Mouse (Mus musculus): ENCODE data around the gene Arhgef3. TPM values are rescaled to one million over a fixed set of nuclear protein-coding genes. Genes with fewer than 3 reads are reported as not detected.
A peak's percentile ranks its signal among the peaks of the same experiment; 100 is the strongest.

The Arhgef3 gene
- polyA plus RNA-seq, 1 experiment from 2014 or later = 2.2 TPM

GRCm38 (mm10) chr14:27420816-27421215 lies 306.1 kb downstream of the Arhgef3 start:
- Histone ChIP-seq H3K9me3 (ENCODE audit: control insufficient read depth, low read length) (no peaks in the 10 kb centered on the region), H3K36me3 (ENCODE audit: control insufficient read depth, insufficient read depth, low read length) (no peaks in the 10 kb centered on the region), H3K27ac (ENCODE audit: low read depth, low read length) (no peak overlapping the region), H3K27me3 (ENCODE audit: control insufficient read depth, insufficient read depth, low read length) (no peaks in the 10 kb centered on the region), H3K4me2 (no peak overlapping the region), H3K9ac (ENCODE audit: low read length) (no peak overlapping the region), H3K4me3 (ENCODE audit: low read depth, low read length) (no peak overlapping the region), H3K4me1 (ENCODE audit: control insufficient read depth, insufficient read depth, low read length) (no peaks in the 10 kb centered on the region)
- no peak for ATAC-seq (ENCODE audit: low FRiP score)
- WGBS = 80% methylated on average over 3 of the region's 3 CpGs
- DNase-seq (ENCODE audit: low spot score, missing footprints) = no peak

DNA sequence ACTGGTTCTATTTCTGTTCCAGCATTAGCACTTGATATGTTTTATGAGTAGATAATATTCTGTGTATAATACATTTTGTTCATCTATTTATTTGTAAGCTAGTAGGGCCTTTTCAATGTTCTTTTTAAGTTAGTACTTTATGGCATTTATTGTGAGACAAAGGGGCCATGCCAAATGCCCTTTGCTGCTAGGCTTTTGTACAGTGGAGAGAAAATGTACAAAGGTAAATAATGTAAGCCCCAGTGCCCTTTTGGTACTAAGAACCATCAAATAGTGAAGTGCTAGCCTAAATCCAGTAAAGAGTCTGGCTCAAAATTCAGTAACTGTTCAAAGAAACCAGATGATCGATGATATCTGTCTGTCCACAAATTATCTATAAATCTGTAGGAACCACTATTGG lies 307.6 kb downstream of the Arhgef3 start:
- H3K4me2 ChIP-seq = no peak overlapping the region
- no peaks in the 10 kb centered on the region for H3K4me1 ChIP-seq (ENCODE audit: control insufficient read depth, insufficient read depth, low read length)
- no peak overlapping the region for H3K9ac ChIP-seq (ENCODE audit: low read length)
- ATAC-seq (ENCODE audit: low FRiP score) = no peak
- H3K36me3 ChIP-seq (ENCODE audit: control insufficient read depth, insufficient read depth, low read length) = no peaks in the 10 kb centered on the region
- peak; percentile 65 for DNase-seq (ENCODE audit: low spot score, missing footprints)
- WGBS = 94% methylated on average over 1 of the region's 1 CpGs
- H3K27me3 ChIP-seq (ENCODE audit: control insufficient read depth, insufficient read depth, low read length) = no peaks in the 10 kb centered on the region
- no peak overlapping the region for H3K4me3 ChIP-seq (ENCODE audit: low read depth, low read length)
- no peak overlapping the region for H3K27ac ChIP-seq (ENCODE audit: low read depth, low read length)
- H3K9me3 ChIP-seq (ENCODE audit: control insufficient read depth, low read length) = no peaks in the 10 kb centered on the region

- H3K9me3 ChIP-seq (ENCODE audit: control insufficient read depth, low read length) = peaks cover 5% of the 10 kb centered on the region; the same call in 1 of the 2 replicates
- H3K4me3 ChIP-seq (ENCODE audit: low read depth, low read length) = peak within 1 kb of the TSS; percentile 64
- H3K9ac ChIP-seq (ENCODE audit: low read length) = peak within 1 kb of the TSS; percentile 95
- DNase-seq (ENCODE audit: low spot score, missing footprints) = no peak
- peak; percentile 95 for ATAC-seq (ENCODE audit: low FRiP score)
- peaks cover 6% of the 10 kb centered on the region; the same call in 1 of the 2 replicates for H3K27me3 ChIP-seq (ENCODE audit: control insufficient read depth, insufficient read depth, low read length)
- H3K4me1 ChIP-seq (ENCODE audit: control insufficient read depth, insufficient read depth, low read length) = peaks cover 2% of the 10 kb centered on the region; the same call in 1 of the 2 replicates
- H3K36me3 ChIP-seq (ENCODE audit: control insufficient read depth, insufficient read depth, low read length) = no peaks in the 10 kb centered on the region
- H3K27ac ChIP-seq (ENCODE audit: low read depth, low read length) = peak within 1 kb of the TSS; percentile 91
- WGBS = 2% methylated on average over 43 of the region's 43 CpGs
- peak within 1 kb of the TSS; percentile 63 for H3K4me2 ChIP-seq
These were observed 313.9 kb downstream of the Arhgef3 start, which contains the start of gene Fam208a for GRCm38 (mm10) chr14:27428573-27428972. Fam208a (plus strand) TSS chr14:27428834.

DNA sequence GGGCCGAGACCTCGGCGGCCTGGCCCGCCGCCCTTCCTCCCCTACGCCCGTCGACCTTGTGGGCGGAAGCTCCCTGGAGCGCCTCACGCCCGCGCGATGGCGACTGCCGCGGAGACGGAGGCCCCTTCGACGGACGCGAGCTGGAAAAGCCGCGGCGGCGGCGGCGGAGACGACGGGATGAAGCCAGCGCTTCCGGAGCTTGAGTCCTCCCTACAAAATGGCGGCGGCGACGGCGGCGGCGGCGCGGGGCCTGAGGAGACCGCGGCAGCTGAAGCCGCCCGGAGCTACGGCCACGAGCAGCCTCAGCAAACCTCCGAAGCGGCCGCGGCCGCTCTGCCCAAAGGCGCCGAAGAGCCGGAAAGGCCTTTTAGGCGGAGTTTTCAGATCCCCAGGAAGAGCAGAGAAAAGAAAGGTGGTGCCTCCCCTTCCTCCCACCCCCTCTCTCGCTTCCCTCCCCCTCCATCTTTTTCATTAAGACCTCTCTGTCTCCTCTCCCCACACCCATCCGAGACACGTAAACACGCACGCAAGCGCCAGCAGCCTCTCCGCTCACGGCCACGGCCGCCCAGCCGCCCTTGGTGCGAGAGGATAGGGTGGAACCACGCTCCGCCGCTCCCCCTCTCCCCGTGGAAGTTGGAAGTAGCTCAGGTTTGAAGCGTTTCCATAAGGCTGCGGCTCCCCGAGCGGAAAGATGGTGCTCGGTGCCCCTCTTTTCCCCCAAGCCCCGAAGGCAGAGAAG lies 314.4 kb downstream of the Arhgef3 start:
- H3K4me2 ChIP-seq = peak overlapping the region; percentile 63
- H3K4me1 ChIP-seq (ENCODE audit: control insufficient read depth, insufficient read depth, low read length) = peaks cover 2% of the 10 kb centered on the region; the same call in 1 of the 2 replicates
- ATAC-seq (ENCODE audit: low FRiP score) (peak; percentile 84), DNase-seq (ENCODE audit: low spot score, missing footprints) (peak; percentile 99)
- peaks cover 5% of the 10 kb centered on the region; the same call in 1 of the 2 replicates for H3K9me3 ChIP-seq (ENCODE audit: control insufficient read depth, low read length)
- under 1% methylated on average over 76 of the region's 78 CpGs for WGBS
- peak overlapping the region; percentile 64 for H3K4me3 ChIP-seq (ENCODE audit: low read depth, low read length)
- H3K27ac ChIP-seq (ENCODE audit: low read depth, low read length) = peak overlapping the region; percentile 91
- H3K9ac ChIP-seq (ENCODE audit: low read length) = peak overlapping the region; percentile 95
- H3K36me3 ChIP-seq (ENCODE audit: control insufficient read depth, insufficient read depth, low read length) = no peaks in the 10 kb centered on the region; the same call in 1 of the 2 replicates
- peaks cover 6% of the 10 kb centered on the region; the same call in 1 of the 2 replicates for H3K27me3 ChIP-seq (ENCODE audit: control insufficient read depth, insufficient read depth, low read length)

DNA sequence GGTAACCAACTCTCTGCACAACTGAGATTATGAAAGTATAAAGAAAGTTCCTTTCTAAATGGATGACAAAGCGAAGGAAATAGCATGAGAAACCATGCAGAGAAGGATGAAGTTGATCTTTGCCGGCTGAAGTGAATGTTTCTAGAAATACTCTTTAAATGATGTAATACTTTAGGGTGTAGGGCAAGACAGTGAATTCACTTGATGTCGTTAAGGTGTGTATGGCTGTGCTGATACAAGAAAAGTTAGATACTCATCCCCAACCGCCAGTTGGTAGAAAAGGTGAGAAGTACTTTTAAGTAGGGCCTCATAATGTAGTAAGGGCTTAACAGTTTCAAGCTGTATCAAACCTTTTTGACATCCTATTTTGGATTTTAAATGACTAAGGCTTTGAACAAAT lies 315.6 kb downstream of the Arhgef3 start:
- 92% methylated on average over 4 of the region's 4 CpGs for WGBS
- DNase-seq (ENCODE audit: low spot score, missing footprints) (no peak), ATAC-seq (ENCODE audit: low FRiP score) (no peak)
- Histone ChIP-seq H3K4me1 (ENCODE audit: control insufficient read depth, insufficient read depth, low read length) (peaks cover 2% of the 10 kb centered on the region; the same call in 1 of the 2 replicates), H3K36me3 (ENCODE audit: control insufficient read depth, insufficient read depth, low read length) (no peaks in the 10 kb centered on the region; the same call in 1 of the 2 replicates), H3K4me2 (peak overlapping the region; percentile 24), H3K4me3 (ENCODE audit: low read depth, low read length) (no peak overlapping the region), H3K27ac (ENCODE audit: low read depth, low read length) (no peak overlapping the region), H3K9ac (ENCODE audit: low read length) (no peak overlapping the region), H3K27me3 (ENCODE audit: control insufficient read depth, insufficient read depth, low read length) (peaks cover 6% of the 10 kb centered on the region; the same call in 1 of the 2 replicates), H3K9me3 (ENCODE audit: control insufficient read depth, low read length) (peaks cover 5% of the 10 kb centered on the region; the same call in 1 of the 2 replicates)

DNA sequence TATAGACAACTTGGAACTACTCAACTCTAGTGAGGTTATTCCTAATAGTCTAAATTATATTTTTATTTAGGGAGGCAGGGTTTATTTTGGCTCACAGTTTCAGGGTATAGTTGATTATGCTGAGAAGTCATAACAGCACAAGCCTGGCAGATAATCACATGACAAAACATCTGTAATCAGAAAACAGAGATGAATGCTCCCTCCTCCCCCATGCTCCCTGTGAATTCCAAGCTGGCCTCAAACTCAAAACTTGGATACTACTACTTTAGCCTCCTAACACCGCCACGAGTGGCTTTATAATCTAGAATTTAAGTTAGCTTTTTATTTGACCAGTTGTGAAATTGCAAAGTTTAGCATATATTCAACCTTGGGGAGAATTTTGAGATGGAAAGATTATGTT lies 317.4 kb downstream of the Arhgef3 start:
- DNase-seq (ENCODE audit: low spot score, missing footprints) (no peak), ATAC-seq (ENCODE audit: low FRiP score) (no peak)
- peaks cover 2% of the 10 kb centered on the region; the same call in 1 of the 2 replicates for H3K4me1 ChIP-seq (ENCODE audit: control insufficient read depth, insufficient read depth, low read length)
- WGBS = 97% methylated on average over 2 of the region's 2 CpGs
- H3K36me3 ChIP-seq (ENCODE audit: control insufficient read depth, insufficient read depth, low read length) = no peaks in the 10 kb centered on the region; the same call in 1 of the 2 replicates
- H3K9me3 ChIP-seq (ENCODE audit: control insufficient read depth, low read length) = peaks cover 5% of the 10 kb centered on the region; the same call in 1 of the 2 replicates
- no peak overlapping the region for H3K27ac ChIP-seq (ENCODE audit: low read depth, low read length)
- no peak overlapping the region for H3K4me3 ChIP-seq (ENCODE audit: low read depth, low read length)
- H3K27me3 ChIP-seq (ENCODE audit: control insufficient read depth, insufficient read depth, low read length) = peaks cover 6% of the 10 kb centered on the region; the same call in 1 of the 2 replicates
- H3K9ac ChIP-seq (ENCODE audit: low read length) = no peak overlapping the region
- H3K4me2 ChIP-seq = no peak overlapping the region

DNA sequence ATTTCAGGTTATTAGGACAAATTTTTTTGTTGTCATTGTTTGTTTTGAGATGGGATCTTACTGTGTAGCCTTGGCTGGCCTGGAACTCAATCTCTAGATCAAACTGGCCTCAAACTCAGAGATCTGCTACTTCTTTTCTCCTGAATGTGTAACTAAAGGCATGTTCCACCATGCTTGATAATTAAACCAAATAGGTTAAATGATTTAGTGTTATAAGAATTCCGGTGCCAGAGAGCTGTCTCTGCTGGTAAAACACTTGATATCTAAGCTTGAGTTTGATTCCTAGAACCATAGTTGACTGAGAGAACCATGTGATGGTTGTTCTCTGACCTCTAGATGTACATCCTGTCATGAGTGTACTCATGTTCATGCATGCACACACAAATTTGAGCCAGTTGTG lies 321.4 kb downstream of the Arhgef3 start:
- no peak overlapping the region for H3K4me3 ChIP-seq (ENCODE audit: low read depth, low read length)
- H3K9me3 ChIP-seq (ENCODE audit: control insufficient read depth, low read length) = no peaks in the 10 kb centered on the region
- no peak for ATAC-seq (ENCODE audit: low FRiP score)
- H3K36me3 ChIP-seq (ENCODE audit: control insufficient read depth, insufficient read depth, low read length) = no peaks in the 10 kb centered on the region; the same call in 1 of the 2 replicates
- H3K4me1 ChIP-seq (ENCODE audit: control insufficient read depth, insufficient read depth, low read length) = no peaks in the 10 kb centered on the region
- no peaks in the 10 kb centered on the region for H3K27me3 ChIP-seq (ENCODE audit: control insufficient read depth, insufficient read depth, low read length)
- no peak overlapping the region for H3K4me2 ChIP-seq
- DNase-seq (ENCODE audit: low spot score, missing footprints) = no peak
- 98% methylated on average over 1 of the region's 1 CpGs for WGBS
- no peak overlapping the region for H3K9ac ChIP-seq (ENCODE audit: low read length)
- no peak overlapping the region for H3K27ac ChIP-seq (ENCODE audit: low read depth, low read length)

DNA sequence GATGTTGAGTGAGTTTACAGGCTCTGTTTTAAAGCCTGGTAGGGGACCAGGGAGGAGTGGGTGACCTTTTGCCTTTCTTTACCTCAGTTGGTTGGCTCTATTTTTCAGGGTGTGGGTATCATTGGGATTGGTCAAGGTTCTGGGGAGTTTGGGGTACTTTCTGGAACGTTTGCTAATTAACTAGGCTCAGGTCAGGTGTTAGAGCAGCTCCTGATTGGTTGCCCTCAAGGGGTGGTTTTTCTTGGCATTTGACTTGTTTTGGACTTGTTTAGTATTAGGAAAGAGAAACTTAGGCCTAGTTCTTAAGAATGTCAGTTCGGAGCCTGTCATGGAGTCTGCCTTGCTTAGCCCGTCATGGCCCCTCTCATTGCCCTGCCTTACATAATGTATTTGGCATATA lies 322.1 kb downstream of the Arhgef3 start:
- 90% methylated on average over 3 of the region's 3 CpGs for WGBS
- no peak overlapping the region for H3K27ac ChIP-seq (ENCODE audit: low read depth, low read length)
- H3K9ac ChIP-seq (ENCODE audit: low read length) = no peak overlapping the region
- H3K9me3 ChIP-seq (ENCODE audit: control insufficient read depth, low read length) = no peaks in the 10 kb centered on the region
- ATAC-seq (ENCODE audit: low FRiP score) (no peak), DNase-seq (ENCODE audit: low spot score, missing footprints) (no peak)
- no peaks in the 10 kb centered on the region; the same call in 1 of the 2 replicates for H3K36me3 ChIP-seq (ENCODE audit: control insufficient read depth, insufficient read depth, low read length)
- no peak overlapping the region for H3K4me3 ChIP-seq (ENCODE audit: low read depth, low read length)
- H3K27me3 ChIP-seq (ENCODE audit: control insufficient read depth, insufficient read depth, low read length) = no peaks in the 10 kb centered on the region
- no peaks in the 10 kb centered on the region for H3K4me1 ChIP-seq (ENCODE audit: control insufficient read depth, insufficient read depth, low read length)
- no peak overlapping the region for H3K4me2 ChIP-seq

- H3K4me3 ChIP-seq (ENCODE audit: low read depth, low read length) = no peak overlapping the region
- ATAC-seq (ENCODE audit: low FRiP score) (no peak), DNase-seq (ENCODE audit: low spot score, missing footprints) (no peak)
- H3K4me2 ChIP-seq = no peak overlapping the region
- H3K4me1 ChIP-seq (ENCODE audit: control insufficient read depth, insufficient read depth, low read length) = no peaks in the 10 kb centered on the region
- H3K27me3 ChIP-seq (ENCODE audit: control insufficient read depth, insufficient read depth, low read length) = no peaks in the 10 kb centered on the region
- no peak overlapping the region for H3K27ac ChIP-seq (ENCODE audit: low read depth, low read length)
- no peaks in the 10 kb centered on the region; the same call in 1 of the 2 replicates for H3K36me3 ChIP-seq (ENCODE audit: control insufficient read depth, insufficient read depth, low read length)
- H3K9me3 ChIP-seq (ENCODE audit: control insufficient read depth, low read length) = no peaks in the 10 kb centered on the region
- no peak overlapping the region for H3K9ac ChIP-seq (ENCODE audit: low read length)
These were observed 326.2 kb downstream of the Arhgef3 start for GRCm38 (mm10) chr14:27440921-27441320.
